Mouse (Mus musculus): ENCODE results near the gene Herc4. TPM values are rescaled to one million over a fixed set of nuclear protein-coding genes. Genes with fewer than 3 reads are reported as not detected.

The Herc4 gene
- polyA plus RNA-seq, 1 experiment from 2014 or later: 39.2 TPM

GRCm38 (mm10) chr10:63238090-63238489, 5.5 kb upstream of the Herc4 start:
- 69% methylated on average over 4 of the region's 4 CpGs for WGBS
- Histone ChIP-seq H3K9ac (ENCODE audit: low read length) (no peak overlapping the region), H3K27ac (replicated peaks in 1 of 2; ENCODE audit: control insufficient read depth in 1 of 2, insufficient read depth in 1 of 2, low read depth in 2 of 2, low read length in 2 of 2) (no peak overlapping the region), H3K36me3 (ENCODE audit: control insufficient read depth, insufficient read depth, low read length) (no peaks in the 10 kb centered on the region), H3K27me3 (ENCODE audit: control insufficient read depth, insufficient read depth, low read length) (no peaks in the 10 kb centered on the region), H3K4me2 (ENCODE audit: low read length) (no peak overlapping the region), H3K4me1 (ENCODE audit: control insufficient read depth in 2 of 2, insufficient read depth in 2 of 2, low read length in 2 of 2) (peaks cover 0 to 7% of the 10 kb centered on the region in 2 experiments; a peak in 3 of 4 replicates), H3K9me3 (ENCODE audit: control insufficient read depth, low read length) (no peaks in the 10 kb centered on the region), H3K4me3 (ENCODE audit: control insufficient read depth in 1 of 2, insufficient read depth in 1 of 2, low read depth in 1 of 2, low read length in 2 of 2) (no peak overlapping the region)
- ATAC-seq (ENCODE audit: insufficient number of reproducible peaks, insufficient read depth, low FRiP score, low read depth): no peak

GRCm38 (mm10) chr10:63239848-63240247, 3.8 kb upstream of the Herc4 start:
- no peak for ATAC-seq (ENCODE audit: insufficient number of reproducible peaks, insufficient read depth, low FRiP score, low read depth)
- no peak overlapping the region for H3K27ac ChIP-seq (replicated peaks in 1 of 2; ENCODE audit: control insufficient read depth in 1 of 2, insufficient read depth in 1 of 2, low read depth in 2 of 2, low read length in 2 of 2)
- no peak overlapping the region for H3K9ac ChIP-seq (ENCODE audit: low read length)
- no peak overlapping the region for H3K4me2 ChIP-seq (ENCODE audit: low read length)
- no peaks in the 10 kb centered on the region for H3K27me3 ChIP-seq (ENCODE audit: control insufficient read depth, insufficient read depth, low read length)
- WGBS: 68% methylated on average over 2 of the region's 2 CpGs
- no peaks in the 10 kb centered on the region for H3K9me3 ChIP-seq (ENCODE audit: control insufficient read depth, low read length)
- H3K4me3 ChIP-seq (ENCODE audit: control insufficient read depth in 1 of 2, insufficient read depth in 1 of 2, low read depth in 1 of 2, low read length in 2 of 2): no peak overlapping the region
- peaks cover 0 to 9% of the 10 kb centered on the region in 2 experiments; a peak in 3 of 4 replicates for H3K4me1 ChIP-seq (ENCODE audit: control insufficient read depth in 2 of 2, insufficient read depth in 2 of 2, low read length in 2 of 2)
- H3K36me3 ChIP-seq (ENCODE audit: control insufficient read depth, insufficient read depth, low read length): no peaks in the 10 kb centered on the region

GRCm38 (mm10) chr10:63240868-63241271, 2.7 kb upstream of the Herc4 start:
- H3K4me3 ChIP-seq (ENCODE audit: control insufficient read depth in 1 of 2, insufficient read depth in 1 of 2, low read depth in 1 of 2, low read length in 2 of 2): no peak overlapping the region
- no peak overlapping the region for H3K27ac ChIP-seq (replicated peaks in 1 of 2; ENCODE audit: control insufficient read depth in 1 of 2, insufficient read depth in 1 of 2, low read depth in 2 of 2, low read length in 2 of 2)
- no peak for ATAC-seq (ENCODE audit: insufficient number of reproducible peaks, insufficient read depth, low FRiP score, low read depth)
- 63% methylated on average over 2 of the region's 2 CpGs for WGBS
- peaks cover 5% of the 10 kb centered on the region for H3K36me3 ChIP-seq (ENCODE audit: control insufficient read depth, insufficient read depth, low read length)
- H3K9ac ChIP-seq (ENCODE audit: low read length): no peak overlapping the region
- no peaks in the 10 kb centered on the region for H3K9me3 ChIP-seq (ENCODE audit: control insufficient read depth, low read length)
- no peak overlapping the region for H3K4me2 ChIP-seq (ENCODE audit: low read length)
- peaks cover 0 to 17% of the 10 kb centered on the region in 2 experiments; a peak in 3 of 4 replicates for H3K4me1 ChIP-seq (ENCODE audit: control insufficient read depth in 2 of 2, insufficient read depth in 2 of 2, low read length in 2 of 2)
- H3K27me3 ChIP-seq (ENCODE audit: control insufficient read depth, insufficient read depth, low read length): no peaks in the 10 kb centered on the region

- peak overlapping the region; percentile 75 for H3K4me2 ChIP-seq (ENCODE audit: low read length)
- peak overlapping the region; percentile 41 to 77; a peak in 3 of 4 replicates for H3K4me3 ChIP-seq (ENCODE audit: control insufficient read depth in 1 of 2, insufficient read depth in 1 of 2, low read depth in 1 of 2, low read length in 2 of 2)
- WGBS: 20% methylated on average over 12 of the region's 12 CpGs
- H3K9ac ChIP-seq (ENCODE audit: low read length): peak overlapping the region; percentile 67
- no peak overlapping the region for H3K27ac ChIP-seq (replicated peaks in 1 of 2; ENCODE audit: control insufficient read depth in 1 of 2, insufficient read depth in 1 of 2, low read depth in 2 of 2, low read length in 2 of 2)
- ATAC-seq (ENCODE audit: insufficient number of reproducible peaks, insufficient read depth, low FRiP score, low read depth): no peak
- H3K9me3 ChIP-seq (ENCODE audit: control insufficient read depth, low read length): no peaks in the 10 kb centered on the region
- H3K4me1 ChIP-seq (ENCODE audit: control insufficient read depth in 2 of 2, insufficient read depth in 2 of 2, low read length in 2 of 2): peaks cover 0 to 17% of the 10 kb centered on the region in 2 experiments; a peak in 3 of 4 replicates
- peaks cover 14% of the 10 kb centered on the region for H3K36me3 ChIP-seq (ENCODE audit: control insufficient read depth, insufficient read depth, low read length)
- H3K27me3 ChIP-seq (ENCODE audit: control insufficient read depth, insufficient read depth, low read length): no peaks in the 10 kb centered on the region
Observed at GRCm38 (mm10) chr10:63242798-63243435, 693 bp upstream of the Herc4 start.

GRCm38 (mm10) chr10:63244055-63244671, 553 bp downstream of the Herc4 start:
- Histone ChIP-seq H3K9me3 (ENCODE audit: control insufficient read depth, low read length) (no peaks in the 10 kb centered on the region), H3K36me3 (ENCODE audit: control insufficient read depth, insufficient read depth, low read length) (peaks cover 14% of the 10 kb centered on the region), H3K4me3 (ENCODE audit: control insufficient read depth in 1 of 2, insufficient read depth in 1 of 2, low read depth in 1 of 2, low read length in 2 of 2) (peak overlapping the region; percentile 77 to 86), H3K27ac (replicated peaks in 1 of 2; ENCODE audit: control insufficient read depth in 1 of 2, insufficient read depth in 1 of 2, low read depth in 2 of 2, low read length in 2 of 2) (peak overlapping the region; percentile 91 to 98), H3K27me3 (ENCODE audit: control insufficient read depth, insufficient read depth, low read length) (no peaks in the 10 kb centered on the region), H3K9ac (ENCODE audit: low read length) (peak overlapping the region; percentile 93), H3K4me1 (ENCODE audit: control insufficient read depth in 2 of 2, insufficient read depth in 2 of 2, low read length in 2 of 2) (peaks cover 0 to 17% of the 10 kb centered on the region in 2 experiments; a peak in 3 of 4 replicates), H3K4me2 (ENCODE audit: low read length) (peak overlapping the region; percentile 61)
- peak; percentile 68 for ATAC-seq (ENCODE audit: insufficient number of reproducible peaks, insufficient read depth, low FRiP score, low read depth)
- WGBS: under 1% methylated on average over 41 of the region's 41 CpGs

- Histone ChIP-seq H3K9me3 (ENCODE audit: control insufficient read depth, low read length) (no peaks in the 10 kb centered on the region), H3K9ac (ENCODE audit: low read length) (peak overlapping the region; percentile 93), H3K36me3 (ENCODE audit: control insufficient read depth, insufficient read depth, low read length) (peaks cover 16% of the 10 kb centered on the region), H3K4me2 (ENCODE audit: low read length) (peak overlapping the region; percentile 61), H3K27ac (replicated peaks in 1 of 2; ENCODE audit: control insufficient read depth in 1 of 2, insufficient read depth in 1 of 2, low read depth in 2 of 2, low read length in 2 of 2) (peak overlapping the region; percentile 91 to 98), H3K4me3 (ENCODE audit: control insufficient read depth in 1 of 2, insufficient read depth in 1 of 2, low read depth in 1 of 2, low read length in 2 of 2) (peak overlapping the region; percentile 77 to 86; a peak in 3 of 4 replicates), H3K27me3 (ENCODE audit: control insufficient read depth, insufficient read depth, low read length) (no peaks in the 10 kb centered on the region), H3K4me1 (ENCODE audit: control insufficient read depth in 2 of 2, insufficient read depth in 2 of 2, low read length in 2 of 2) (peaks cover 0 to 17% of the 10 kb centered on the region in 2 experiments; a peak in 3 of 4 replicates)
- ATAC-seq (ENCODE audit: insufficient number of reproducible peaks, insufficient read depth, low FRiP score, low read depth): no peak
- WGBS: 11% methylated on average over 5 of the region's 5 CpGs
Observed at GRCm38 (mm10) chr10:63244746-63245145, 1.1 kb downstream of the Herc4 start.

- no peak for ATAC-seq (ENCODE audit: insufficient number of reproducible peaks, insufficient read depth, low FRiP score, low read depth)
- peaks cover 27% of the 10 kb centered on the region for H3K36me3 ChIP-seq (ENCODE audit: control insufficient read depth, insufficient read depth, low read length)
- no peak overlapping the region for H3K4me2 ChIP-seq (ENCODE audit: low read length)
Observed at GRCm38 (mm10) chr10:63245846-63246245, 2.2 kb downstream of the Herc4 start.

More at GRCm38 (mm10) chr10:63245846-63246245, 2.2 kb downstream of the Herc4 start:
- H3K9me3 ChIP-seq (ENCODE audit: control insufficient read depth, low read length): no peaks in the 10 kb centered on the region
- no peaks in the 10 kb centered on the region for H3K27me3 ChIP-seq (ENCODE audit: control insufficient read depth, insufficient read depth, low read length)
- H3K9ac ChIP-seq (ENCODE audit: low read length): no peak overlapping the region
- no peak overlapping the region for H3K27ac ChIP-seq (replicated peaks in 1 of 2; ENCODE audit: control insufficient read depth in 1 of 2, insufficient read depth in 1 of 2, low read depth in 2 of 2, low read length in 2 of 2)
- H3K4me3 ChIP-seq (ENCODE audit: control insufficient read depth in 1 of 2, insufficient read depth in 1 of 2, low read depth in 1 of 2, low read length in 2 of 2): no peak overlapping the region
- peaks cover 0 to 17% of the 10 kb centered on the region in 2 experiments; a peak in 3 of 4 replicates for H3K4me1 ChIP-seq (ENCODE audit: control insufficient read depth in 2 of 2, insufficient read depth in 2 of 2, low read length in 2 of 2)
- WGBS: 92% methylated on average over 3 of the region's 3 CpGs

Data from heart, embryonic 14.5 days (tissue).